Mouse (Mus musculus): ENCODE measurements at regions not wholly inside any gene's neighbourhood (a gene's known extent, or its start where the extent isn't known, plus 50 kb on each side); places are given as distances from the start of the nearest gene placed in this dataset.

DNA sequence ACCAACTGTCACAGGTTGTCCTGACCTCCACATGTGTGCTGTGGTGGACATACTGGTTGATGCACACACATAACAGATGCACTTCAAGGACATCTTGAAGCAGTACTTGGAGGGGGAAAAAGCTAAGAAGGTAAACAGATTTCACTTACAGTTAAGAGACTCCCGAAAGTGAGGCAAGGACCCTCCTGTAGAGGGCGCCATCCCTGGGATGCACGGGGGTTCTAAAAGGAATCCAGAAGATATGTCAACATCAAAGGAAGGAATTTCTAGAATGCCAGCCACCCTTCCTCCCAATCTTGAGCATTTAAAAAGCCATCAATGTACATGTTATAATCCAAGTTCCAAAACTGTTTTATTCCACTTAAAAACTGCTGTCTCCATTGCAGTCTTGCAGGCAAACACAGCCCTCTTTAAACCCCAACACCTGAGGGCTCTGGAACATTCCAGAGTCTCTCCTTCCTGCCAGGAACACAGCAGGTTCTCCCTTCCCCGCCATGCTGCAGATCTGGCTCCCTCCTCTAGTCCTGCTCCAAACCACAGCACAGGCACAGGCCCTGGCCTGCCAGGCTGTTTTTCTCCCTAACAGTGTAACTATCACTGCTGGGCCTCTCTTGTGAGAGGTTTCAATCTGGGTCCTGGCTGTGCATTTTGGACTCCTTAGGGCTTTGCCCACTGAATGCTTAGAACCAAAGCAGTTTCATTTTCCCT is 200.8 kb upstream of the Mkln1 start:
- no peak for DNase-seq (ENCODE audit: low spot score)

DNA sequence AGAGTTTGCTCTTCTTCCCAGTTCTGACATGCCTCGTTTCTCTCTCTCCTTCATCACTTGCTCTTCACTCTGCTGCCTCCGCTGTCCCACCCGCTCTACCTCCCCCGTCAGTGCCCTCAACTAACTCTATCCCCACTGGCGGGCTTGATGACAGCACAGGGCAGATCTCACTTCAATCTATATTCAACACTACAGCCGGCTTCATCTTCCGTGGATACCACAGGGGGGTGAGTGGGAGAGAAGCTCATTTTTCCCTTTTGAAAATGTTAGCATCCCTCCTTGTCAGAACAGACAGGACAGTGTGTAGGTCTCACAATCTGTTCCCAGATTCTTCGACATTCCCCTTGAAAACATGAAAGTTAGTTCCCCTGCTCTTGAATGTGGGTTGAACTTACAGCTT is 200.2 kb upstream of the Mkln1 start:
- no peak for DNase-seq (ENCODE audit: low spot score)

DNA sequence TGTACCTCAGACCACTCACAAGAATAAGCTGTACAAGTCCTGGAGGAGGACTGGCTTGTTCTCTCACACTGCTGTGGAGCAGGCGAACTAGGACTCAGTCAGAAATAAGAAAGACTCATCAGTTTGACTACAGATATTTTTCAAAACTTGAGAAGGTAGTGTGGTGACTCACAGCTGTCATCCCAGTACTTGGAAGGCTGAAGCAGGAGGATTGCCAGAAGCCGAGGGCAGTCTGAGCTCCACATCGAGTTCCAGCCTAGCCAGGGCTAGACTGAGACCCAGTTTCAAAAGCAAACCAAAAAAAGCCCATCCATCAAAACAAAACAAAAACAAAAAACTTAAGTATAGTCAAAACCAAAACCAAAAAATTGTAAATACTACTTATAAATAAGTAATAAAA is 197.8 kb upstream of the Mkln1 start:
- no peak for DNase-seq (ENCODE audit: low spot score)

DNA sequence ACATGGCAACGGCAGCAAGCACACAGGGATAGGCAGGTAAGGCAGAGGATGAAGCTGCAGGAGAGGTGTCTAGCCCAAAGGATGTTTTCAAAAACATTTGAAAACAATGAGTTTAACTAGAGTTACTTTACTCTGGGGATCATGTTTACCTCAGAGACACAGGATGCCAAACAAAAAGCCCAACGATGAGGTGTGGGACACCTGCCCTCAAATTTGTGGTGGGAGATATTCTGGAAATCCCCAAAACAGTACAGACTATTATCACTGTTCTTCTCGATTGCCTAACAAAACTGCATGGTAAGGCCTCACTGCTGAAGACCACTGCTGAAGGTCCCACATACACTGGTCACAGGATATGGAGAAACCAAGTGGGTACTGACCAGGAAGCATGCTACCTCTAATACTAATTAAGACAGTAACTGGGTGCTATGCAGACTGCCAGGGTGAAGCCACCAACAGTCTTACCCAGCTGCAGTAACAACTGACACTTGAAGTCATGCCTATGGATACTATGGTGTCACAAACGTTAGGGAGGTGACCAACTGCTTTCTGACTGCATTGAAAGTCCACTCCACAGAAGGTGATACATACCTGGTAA is 197.1 kb upstream of the Mkln1 start:
- DNase-seq (ENCODE audit: low spot score), result no peak

DNA sequence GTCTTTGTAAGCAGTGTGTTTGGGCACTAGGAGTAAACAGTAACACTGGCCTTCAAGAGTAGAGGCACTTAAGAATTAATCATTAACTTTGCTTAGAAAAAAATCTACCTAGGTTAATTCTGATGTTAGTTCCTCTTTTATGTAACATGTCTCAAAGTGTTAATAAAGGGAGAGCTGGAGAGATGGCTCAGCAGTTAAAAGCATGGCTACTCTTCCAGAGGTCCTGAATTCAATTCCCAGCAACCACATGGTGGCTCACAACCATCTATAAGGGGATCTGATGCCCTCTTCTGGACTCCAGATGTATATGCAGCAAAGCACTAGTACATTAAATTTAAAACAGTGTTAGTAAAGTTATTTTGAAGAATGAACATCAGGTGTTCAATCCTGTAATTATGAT is 195.9 kb upstream of the Mkln1 start:
- no peak for DNase-seq (ENCODE audit: low spot score)

DNA sequence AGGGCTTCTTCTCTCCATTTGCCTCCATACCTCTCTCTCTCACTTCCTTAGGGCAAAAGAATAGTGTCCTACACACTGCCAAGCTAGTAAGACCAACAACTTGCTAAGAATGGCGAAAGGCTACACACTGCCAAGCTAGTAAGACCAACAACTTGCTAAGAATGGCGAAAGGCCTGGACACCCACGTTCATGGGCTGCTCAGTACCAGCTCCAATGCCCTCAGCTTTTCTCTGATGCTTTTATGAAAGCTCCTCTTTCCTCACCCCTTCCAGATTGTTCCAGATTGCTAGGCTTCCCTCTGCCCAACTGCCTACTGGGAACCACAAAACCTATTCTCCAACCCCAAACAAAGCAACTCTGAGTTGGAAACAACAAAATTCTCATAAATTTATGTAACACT is 194.1 kb upstream of the Mkln1 start:
- no peak for DNase-seq (ENCODE audit: low spot score)

DNA sequence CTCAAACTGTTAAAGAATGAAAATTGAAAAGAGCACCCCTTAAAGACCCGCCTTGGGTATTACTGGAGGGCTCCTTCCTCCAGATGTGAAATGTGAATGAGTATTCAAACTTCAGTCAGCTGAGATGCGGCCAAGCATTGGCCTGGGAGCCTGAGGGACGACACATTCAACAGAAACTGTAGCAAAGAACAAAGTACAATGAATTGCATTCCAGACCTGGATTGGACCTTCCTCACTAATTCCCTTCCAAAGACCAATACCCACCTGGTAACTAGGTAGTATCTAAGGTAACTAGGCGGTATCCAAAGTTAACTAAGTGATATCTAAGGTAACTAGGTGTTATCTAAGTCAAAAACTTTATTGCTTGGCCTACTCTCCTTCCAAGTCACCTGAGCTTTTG is 193.7 kb upstream of the Mkln1 start:
- DNase-seq (ENCODE audit: low spot score), result no peak

DNA sequence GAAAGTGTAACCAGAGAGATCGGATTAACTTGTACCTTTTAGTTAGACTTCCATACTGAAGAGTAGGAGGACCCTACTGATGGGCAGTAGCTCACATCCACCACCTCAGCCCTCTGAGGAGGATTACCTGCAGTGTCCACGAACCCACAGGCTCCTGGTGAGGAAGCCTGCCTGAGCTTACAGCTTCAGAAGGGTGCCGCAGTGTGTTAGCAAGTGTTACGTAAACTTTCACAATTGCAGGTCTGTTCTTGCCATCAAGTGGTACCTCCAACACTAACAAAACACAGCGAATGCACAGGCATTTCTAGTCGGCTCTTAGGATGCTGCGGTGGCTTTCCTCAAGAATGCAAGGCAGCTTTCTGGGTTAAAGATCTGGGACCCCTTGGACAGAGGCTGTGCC is 192.4 kb upstream of the Mkln1 start:
- no peak for DNase-seq (ENCODE audit: low spot score)

DNA sequence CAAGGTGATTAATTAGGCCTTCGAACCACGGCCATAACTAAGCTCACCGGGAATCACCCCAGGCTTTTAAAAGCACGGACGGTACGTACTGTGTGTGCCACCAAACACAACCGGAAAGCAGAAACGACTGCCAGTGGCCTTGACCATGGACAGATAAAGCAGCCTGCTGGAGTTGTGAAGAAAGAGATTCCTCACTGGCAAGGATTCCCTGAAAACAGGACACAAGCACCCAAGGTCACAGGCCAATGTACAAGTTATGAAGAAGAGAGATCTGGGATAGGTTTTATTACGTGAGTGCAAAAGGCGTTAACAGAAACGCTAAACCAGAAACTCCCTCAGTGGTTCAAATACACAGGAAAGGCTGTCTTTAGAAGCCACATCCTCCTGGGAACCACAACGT is 191.3 kb upstream of the Mkln1 start:
- no peak for DNase-seq (ENCODE audit: low spot score)

DNA sequence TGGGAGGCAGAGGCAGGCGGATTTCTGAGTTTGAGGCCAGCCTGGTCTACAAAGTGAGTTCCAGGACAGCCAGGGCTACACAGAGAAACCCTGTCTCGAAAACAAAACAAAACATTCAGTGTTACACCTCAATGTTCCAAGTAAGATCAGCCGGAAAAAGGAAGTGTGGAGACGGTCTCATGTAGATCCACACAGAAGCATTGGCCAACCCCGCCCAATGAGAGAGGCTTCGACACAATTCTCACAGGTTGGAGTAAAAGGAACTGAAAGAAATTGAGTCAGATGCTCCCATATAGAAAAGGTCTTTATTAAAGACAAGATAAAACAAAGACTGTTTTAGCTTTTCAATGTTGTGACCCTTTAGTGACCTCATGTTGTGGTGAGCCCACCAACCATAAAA is 190.3 kb upstream of the Mkln1 start:
- no peak for DNase-seq (ENCODE audit: low spot score)

DNA sequence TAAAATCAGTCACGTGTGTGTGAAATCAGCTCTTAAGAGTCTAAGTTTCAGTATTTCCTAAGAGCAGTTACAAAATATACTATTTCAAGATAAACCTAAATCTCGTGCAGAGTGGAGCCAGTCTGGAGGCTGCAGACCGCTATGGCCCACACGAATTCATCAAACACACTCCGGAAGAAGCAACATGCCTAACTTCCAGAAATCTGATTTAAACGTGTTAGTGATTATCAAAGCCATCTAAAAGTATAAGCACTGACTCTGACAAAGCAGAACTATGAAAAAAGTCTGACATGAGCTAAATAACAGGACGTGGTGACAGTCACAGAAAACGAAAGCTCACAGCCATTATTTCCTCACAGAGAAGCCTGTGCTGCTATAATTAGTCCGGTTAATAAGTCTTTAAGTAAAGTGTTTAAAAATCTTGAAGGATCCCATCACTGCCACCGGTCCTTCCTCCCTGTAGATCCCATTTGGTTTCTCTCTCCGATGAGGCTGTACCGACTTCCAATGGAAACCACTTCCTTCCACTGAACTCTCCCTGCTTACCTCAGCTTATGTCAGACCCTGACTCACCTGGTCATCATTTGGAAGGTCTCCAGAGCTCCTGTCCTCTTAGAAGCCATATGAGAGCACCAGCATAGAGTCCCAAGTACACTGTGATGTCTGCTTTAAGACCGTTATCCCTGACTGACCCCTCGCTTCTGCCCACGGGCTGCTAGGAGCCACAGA is 189.0 kb upstream of the Mkln1 start:
- no peak for DNase-seq (ENCODE audit: low spot score)

DNA sequence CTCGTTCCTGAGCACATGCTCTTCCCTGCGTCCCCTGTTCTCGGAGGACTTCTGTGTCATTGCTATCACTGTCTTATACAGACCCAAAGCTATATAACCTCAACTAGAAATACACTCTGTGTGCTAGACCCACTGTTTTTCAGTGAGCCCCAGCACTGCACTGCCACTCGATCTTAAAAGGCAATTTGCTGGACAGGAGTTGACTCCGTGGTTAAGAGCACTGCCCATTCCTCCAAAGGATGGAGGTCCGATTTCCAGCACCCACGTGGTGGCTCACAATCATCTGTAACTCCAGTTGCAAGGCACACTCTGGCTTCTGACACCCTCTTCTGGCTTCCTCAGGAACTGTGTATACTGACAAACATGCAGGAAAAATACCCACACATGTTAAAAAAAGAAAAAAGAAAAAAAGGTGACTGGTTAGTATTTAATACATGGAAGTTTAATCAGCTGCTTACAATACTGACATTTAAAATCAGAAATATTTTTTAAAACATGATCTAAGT is 188.3 kb upstream of the Mkln1 start:
- DNase-seq (ENCODE audit: low spot score), result no peak

DNA sequence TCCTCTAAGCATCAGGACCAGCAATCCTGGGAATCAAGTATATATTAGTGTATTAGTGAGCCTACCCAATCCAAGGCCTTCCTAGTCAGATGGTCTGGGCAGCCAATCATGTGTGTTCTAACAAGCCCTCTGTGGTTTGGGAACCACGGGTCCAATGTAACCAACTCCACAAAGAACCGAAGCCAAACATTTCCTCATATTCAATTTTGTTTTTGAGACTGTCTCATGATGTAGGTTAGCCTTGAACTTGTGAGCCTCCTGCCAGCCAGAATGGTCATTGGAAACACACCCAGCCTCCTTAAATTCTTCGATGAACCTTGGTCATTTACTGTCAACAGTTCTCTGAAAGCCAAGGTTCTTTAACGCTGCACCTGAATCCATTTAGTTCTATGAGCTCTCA is 187.4 kb upstream of the Mkln1 start:
- no peak for DNase-seq (ENCODE audit: low spot score)

DNA sequence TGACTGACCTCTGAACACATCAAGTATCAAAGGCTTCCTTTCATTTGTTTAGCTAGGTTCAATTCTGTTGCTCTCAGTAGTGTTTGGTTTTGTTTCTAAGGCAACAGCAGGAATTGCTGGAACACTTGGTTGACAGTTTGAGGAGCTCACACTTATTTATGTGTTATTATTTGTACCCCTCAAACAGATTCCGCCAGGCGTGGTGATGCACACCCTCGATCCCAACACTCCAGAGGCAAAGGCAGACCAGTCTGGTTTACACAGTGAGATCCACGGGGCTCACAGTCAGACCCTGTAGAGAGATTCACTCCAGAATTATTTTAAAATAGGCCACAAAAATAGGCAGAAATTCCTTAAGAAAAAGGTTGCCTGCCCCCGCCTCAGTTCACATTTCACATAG is 186.9 kb upstream of the Mkln1 start:
- DNase-seq (ENCODE audit: low spot score), result no peak

DNA sequence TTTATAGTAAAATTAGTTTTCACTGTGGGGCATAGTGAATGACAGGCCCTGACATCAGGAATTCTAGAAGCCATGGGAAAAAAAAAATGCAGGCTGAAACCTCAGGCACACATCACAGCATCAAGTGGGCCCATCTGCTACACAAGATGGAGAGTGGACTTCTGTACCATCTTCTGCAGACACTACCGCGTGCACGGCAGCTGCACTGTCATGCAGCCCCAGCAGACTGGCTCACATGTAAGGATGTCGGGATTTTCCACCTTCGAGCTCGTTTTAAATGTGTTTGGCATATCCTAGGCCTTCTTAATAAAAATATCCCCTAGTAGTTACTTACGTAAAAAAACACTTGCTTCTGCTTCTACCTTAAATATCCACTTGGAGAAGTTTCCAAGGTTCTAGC is 186.5 kb upstream of the Mkln1 start:
- no peak for DNase-seq (ENCODE audit: low spot score)

DNA sequence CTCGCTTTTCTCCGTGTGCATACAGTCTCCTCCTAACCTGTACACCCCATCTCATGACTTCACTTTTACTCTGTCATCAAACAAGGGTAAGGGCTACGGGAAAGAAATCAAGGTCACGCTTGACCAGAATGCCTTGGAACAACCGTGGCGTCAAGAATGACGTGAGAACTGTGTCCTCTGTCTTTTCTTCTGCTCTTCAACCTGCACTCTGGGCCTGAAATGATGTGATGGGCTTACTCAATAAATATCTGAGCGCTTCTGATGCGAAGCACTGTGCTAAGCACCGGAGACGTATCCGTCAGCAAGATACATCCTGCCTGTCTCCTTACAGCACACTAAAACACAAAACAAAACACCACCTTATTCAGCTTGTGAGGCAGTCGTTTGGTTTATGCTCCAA is 185.8 kb upstream of the Mkln1 start:
- DNase-seq (ENCODE audit: low spot score), result no peak

DNA sequence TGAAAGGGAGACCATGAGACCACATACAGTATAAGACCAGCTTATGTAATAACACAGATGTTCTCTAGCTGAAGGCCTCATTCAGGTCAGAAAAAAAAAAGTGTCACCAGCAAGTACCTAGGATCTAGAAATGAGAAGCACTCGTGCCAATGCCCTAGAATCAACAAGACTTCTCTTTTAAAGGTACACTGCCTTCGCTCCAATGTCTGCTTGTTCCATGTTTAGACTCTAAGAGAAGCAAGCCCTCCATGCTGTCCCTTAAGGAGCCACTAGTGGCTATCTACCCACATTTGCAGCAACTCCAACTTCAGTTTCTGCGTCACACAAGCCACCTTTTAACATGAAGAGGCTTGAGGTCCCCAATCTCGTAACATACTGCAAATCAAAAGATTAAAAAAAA is 185.4 kb upstream of the Mkln1 start:
- no peak for DNase-seq (ENCODE audit: low spot score)

DNA sequence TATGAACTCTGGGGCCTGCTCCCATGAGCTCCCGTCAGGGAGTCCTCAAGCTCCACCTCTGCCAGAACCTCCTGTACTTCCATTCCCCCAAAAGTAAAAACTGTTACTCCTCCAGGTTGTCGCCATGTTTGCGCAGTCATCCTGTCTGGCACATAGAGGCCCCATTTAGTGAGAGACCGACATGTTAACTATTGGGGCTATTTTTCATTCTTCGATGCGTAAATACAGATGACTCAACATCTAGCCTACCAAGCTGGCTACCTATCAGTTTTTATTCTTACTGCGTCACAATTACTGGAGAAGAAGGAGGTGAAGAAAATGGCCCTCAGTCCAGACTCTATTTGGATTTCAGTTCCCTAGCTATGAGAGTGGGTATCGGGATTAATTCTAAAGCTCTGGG is 182.9 kb upstream of the Mkln1 start:
- no peak for DNase-seq (ENCODE audit: low spot score)

DNA sequence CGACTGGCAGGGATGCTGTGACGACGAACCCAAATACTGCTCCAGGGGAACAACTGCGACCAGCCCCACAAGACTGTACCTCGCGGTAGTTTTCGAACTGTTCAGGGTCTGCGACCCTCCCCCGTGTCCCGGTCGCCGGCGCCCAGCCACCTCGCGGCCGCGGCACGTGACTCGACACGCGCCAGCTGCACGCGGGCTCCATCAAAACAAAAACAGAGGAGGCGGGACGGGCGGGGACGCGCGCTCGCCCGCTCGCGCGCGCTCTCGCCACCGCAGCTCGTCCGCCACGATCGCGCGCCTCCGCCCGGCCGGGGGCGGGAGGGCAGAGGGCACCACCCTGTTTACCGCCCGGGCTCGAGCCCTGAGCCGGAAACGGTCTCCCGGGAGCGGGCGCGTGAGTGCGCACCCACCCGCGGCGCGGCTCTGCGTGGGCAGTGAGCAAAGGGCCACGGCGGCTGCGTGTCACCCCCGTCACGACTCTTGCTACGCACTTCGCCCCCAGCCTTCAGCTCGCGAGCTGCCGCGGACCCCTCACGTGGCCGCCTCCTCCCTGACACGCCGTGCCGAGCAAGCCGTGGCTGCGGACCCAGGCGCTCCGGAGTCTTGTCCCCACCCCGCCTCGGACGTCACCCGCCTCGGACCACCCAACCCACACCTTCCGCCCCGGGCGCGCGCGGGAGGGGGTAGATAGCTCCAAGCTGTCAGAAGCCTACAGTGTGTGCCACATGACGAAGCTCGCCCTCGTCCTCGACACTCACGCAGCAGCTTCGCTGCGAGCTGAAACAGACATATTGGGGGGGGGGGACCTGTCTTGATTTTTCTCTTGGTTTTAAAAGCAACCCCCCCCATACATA is 182.1 kb upstream of the Mkln1 start:
- peak; percentile 77 for DNase-seq (ENCODE audit: low spot score)

DNA sequence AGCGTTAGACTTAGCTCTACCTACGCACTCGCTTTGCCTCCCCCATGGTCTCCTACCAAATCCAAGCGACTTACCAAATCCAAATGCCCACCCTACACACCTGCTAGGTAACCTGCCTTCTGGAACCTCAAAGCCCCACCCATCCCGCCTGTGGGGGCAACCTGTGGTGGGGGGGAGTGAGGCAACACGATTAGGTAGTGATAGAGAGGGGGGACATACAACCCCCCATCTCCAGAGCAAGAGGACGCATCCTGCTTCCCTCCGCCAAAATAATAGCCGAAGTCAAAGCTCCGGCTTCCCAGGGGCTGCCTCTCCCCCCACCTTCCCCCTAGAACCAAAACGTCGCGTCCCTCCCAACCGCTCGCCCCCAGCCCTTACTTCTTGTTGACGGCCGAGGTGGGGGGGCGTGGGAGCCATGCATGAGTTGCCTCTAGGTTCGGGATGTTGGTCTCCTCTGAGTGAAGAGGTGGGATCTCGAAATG is 181.4 kb upstream of the Mkln1 start:
- DNase-seq (ENCODE audit: low spot score), result no peak

DNA sequence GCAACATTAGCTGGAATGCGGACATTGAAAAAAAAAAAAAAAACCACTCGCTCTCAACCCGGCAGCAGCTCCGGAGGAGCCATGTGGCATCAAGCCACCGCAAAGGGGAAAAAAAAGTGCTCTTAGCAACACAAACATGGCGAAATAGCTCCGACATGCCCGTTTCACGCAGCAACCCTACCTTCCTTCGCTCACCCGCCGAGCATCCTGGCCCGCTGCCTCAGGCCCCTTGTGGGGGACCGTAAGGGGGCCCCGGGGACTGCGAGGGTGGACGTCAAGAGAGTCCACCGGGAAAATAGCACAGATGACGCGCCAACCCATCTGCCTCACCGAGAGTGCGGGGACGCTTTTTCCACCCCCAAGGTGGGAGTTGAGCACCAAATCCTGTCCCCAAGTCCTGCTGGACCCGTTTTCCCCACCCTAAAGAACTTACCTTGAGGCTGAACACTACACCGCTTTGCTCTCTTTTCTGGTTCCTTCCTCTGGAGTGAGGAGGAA is 180.8 kb upstream of the Mkln1 start:
- no peak for DNase-seq (ENCODE audit: low spot score)

DNA sequence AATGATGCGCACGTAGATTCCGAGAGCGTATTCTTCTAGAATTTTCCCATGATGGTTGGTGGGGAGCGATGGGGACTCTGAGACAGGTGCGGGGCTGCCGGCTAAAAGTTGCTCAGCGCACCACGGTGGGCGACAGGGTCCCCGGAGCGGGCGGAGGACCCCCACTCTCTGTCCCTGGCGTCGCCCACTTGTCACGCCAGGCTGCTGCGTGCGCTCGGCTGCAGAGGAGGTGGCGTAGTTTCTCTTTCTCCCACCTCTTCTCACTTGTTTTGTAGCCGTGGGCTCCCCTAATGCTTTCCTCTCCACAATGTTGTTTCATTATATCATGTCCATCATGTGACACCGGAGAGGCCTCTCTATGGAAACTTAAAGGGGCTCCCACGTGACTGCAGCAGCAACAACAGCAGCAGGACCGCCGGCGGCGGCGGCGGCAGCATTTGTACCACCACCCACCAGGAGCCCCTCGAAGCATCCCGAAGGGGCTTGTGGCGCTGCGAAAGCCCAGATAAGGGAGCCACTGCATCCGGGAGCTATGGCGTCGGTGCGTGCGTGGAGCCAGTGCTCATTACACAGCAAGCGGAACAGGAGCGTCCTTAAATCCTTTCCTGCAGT is 180.3 kb upstream of the Mkln1 start:
- peak; percentile 59 for DNase-seq (ENCODE audit: low spot score)

Data from spleen, adult 12 weeks (tissue).